Mouse (Mus musculus) heart, embryonic 11.5 days (tissue): ENCODE measurements around the gene Atp1a4. TPM values are rescaled to one million over a fixed set of nuclear protein-coding genes. Genes with fewer than 3 reads are reported as not detected.

Experiments
- ATAC-seq: fragments of 200-750 bp; cut with Nextera tagmentation; replicated peaks from 2 replicates; pipeline ENCODE4 v1.8.0; 2017; ENCODE audit warnings: moderate library complexity; ENCODE audit not compliant: insufficient number of reproducible peaks, low FRiP score, low TSS enrichment
- H3K27ac ChIP-seq: fragments of 300-500 bp; sonication (generic); 2 replicates; pipeline ENCODE4 v1.5.1; 2014; ENCODE audit warnings: mild to moderate bottlenecking, low read depth, low read length
- H3K27me3 ChIP-seq: fragments of 300-500 bp; sonication (generic); 2 replicates; pipeline ENCODE4 v1.6.1; 2014; ENCODE audit warnings: mild to moderate bottlenecking, low read length, mixed read lengths; ENCODE audit not compliant: control insufficient read depth, insufficient read depth
- H3K36me3 ChIP-seq: fragments of 300-500 bp; sonication (generic); 2 replicates; pipeline ENCODE4 v1.6.1; 2014; ENCODE audit warnings: mild to moderate bottlenecking, low read length, moderate library complexity, mixed read lengths; ENCODE audit not compliant: control insufficient read depth, insufficient read depth
- H3K4me1 ChIP-seq: fragments of 300-500 bp; sonication (generic); 2 replicates; pipeline ENCODE4 v1.6.1; 2014; ENCODE audit warnings: low read length; ENCODE audit not compliant: control insufficient read depth, insufficient read depth
- H3K4me2 ChIP-seq: fragments of 300-500 bp; sonication (generic); 2 replicates; pipeline ENCODE4 v1.6.1; 2014; ENCODE audit warnings: mild to moderate bottlenecking, moderate library complexity
- H3K4me3 ChIP-seq: fragments of 300-500 bp; sonication (generic); 2 replicates; pipeline ENCODE4 v1.5.1; 2014; ENCODE audit warnings: low read depth, low read length
- H3K9ac ChIP-seq: fragments of 300-500 bp; sonication (generic); 2 replicates; pipeline ENCODE4 v1.6.1; 2014; ENCODE audit warnings: mild to moderate bottlenecking, low read depth, low read length, moderate library complexity
- H3K9me3 ChIP-seq: fragments of 300-500 bp; sonication (generic); replicated peaks from 2 replicates; pipeline ENCODE4 v1.6.1; 2016; ENCODE audit warnings: low read length; ENCODE audit not compliant: control insufficient read depth
- WGBS: fragments of 180-500 bp; shearing (Covaris S2); extraction: QIAGEN DNeasy Blood & Tissue Kit; methylation state at CpG from one replicate; pipeline ENCODE4 v1.1.7; 2014; ENCODE audit not compliant: insufficient replicate concordance; 5-methylcytosine and 5-hydroxymethylcytosine counted together
- polyA plus RNA-seq: library from polyadenylated mRNA; unstranded; fragments of >200 nt; fragmentation: Nextera tagmentation; extraction: Ambion mirVana; gene quantifications from 2 replicates; pipeline ENCODE4 v1.2.1, GENCODE M21; 2014

Gene Atp1a4
- polyA plus RNA-seq, 1 experiment from 2014 or later = 0.31 TPM

GRCm38 (mm10) chr1:172289617-172289946, 31.4 kb upstream of the Atp1a4 start:
- Histone ChIP-seq H3K4me2 (no peak overlapping the region), H3K27me3 (no peaks in the 10 kb centered on the region), H3K9me3 (no peaks in the 10 kb centered on the region), H3K4me3 (no peak overlapping the region), H3K9ac (no peak overlapping the region), H3K36me3 (peaks cover 6% of the 10 kb centered on the region), H3K4me1 (no peaks in the 10 kb centered on the region), H3K27ac (no peak overlapping the region)
- WGBS = 73% methylated on average over 3 of the region's 3 CpGs
- ATAC-seq = no peak

DNA sequence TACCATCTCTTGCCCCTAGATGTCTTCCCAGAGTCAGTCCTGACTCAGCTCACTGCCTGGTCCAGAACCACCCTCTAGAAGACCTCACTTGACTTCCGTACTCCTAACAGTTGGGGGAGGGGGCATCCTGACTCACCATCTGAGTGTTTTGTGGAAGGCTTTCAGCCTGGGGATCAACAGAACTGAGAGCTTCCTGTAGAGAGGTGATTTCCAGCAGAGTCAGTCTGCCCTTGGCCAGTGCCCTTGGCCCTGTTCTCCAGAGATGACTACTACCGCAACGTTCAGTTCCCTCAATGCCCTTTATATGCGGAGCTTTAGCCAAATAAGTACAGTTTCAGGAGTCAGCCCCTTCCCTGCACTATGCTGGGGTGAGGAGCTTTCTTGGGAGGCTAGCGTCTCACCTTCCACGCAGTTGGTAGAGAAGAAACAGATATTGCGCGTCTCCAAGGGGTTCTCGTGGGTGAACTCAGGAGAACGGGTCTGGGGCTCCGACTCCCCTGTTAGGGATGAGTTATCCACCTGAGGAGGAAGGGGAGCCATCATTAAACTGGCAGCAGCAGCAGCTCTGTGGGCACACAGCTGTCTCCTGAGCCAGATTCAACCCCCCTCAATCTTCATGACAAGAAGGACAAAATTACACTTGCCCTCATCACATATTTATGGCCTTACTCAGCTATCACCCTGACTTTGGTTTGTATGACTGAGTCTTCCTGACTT, 30.8 kb upstream of the Atp1a4 start:
- Histone ChIP-seq H3K4me3 (no peak overlapping the region), H3K4me1 (no peaks in the 10 kb centered on the region), H3K4me2 (no peak overlapping the region), H3K27ac (no peak overlapping the region), H3K9ac (no peak overlapping the region), H3K27me3 (no peaks in the 10 kb centered on the region), H3K36me3 (peaks cover 6% of the 10 kb centered on the region), H3K9me3 (no peaks in the 10 kb centered on the region)
- WGBS = 87% methylated on average over 11 of the region's 11 CpGs
- ATAC-seq = no peak

DNA sequence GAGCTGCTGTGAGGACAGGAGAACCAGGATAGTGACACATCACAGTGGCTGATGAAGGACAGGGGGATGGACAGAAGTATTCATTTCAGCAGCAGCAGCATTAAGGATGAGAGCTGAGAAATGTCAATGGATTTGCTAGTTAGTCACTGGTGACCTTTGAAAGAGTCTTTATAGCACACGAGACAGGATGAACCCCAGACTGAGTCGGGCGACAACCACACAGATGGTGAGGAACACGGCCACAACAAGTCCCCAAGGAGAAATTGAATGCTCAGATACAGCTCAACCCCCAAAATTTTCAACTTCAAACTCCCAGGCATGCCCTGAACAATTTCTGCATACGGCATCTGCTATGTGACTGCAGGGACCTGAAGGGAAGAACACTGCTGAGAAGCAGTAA, 28.5 kb upstream of the Atp1a4 start:
- Histone ChIP-seq H3K9me3 (no peaks in the 10 kb centered on the region), H3K9ac (no peak overlapping the region), H3K27me3 (no peaks in the 10 kb centered on the region), H3K36me3 (peaks cover 6% of the 10 kb centered on the region), H3K27ac (no peak overlapping the region), H3K4me3 (no peak overlapping the region), H3K4me2 (no peak overlapping the region), H3K4me1 (no peaks in the 10 kb centered on the region)
- no peak for ATAC-seq
- 90% methylated on average over 5 of the region's 5 CpGs for WGBS

GRCm38 (mm10) chr1:172284221-172284620, 26.0 kb upstream of the Atp1a4 start:
- H3K27me3 ChIP-seq = no peaks in the 10 kb centered on the region
- no peaks in the 10 kb centered on the region for H3K9me3 ChIP-seq
- no peak overlapping the region for H3K9ac ChIP-seq
- H3K27ac ChIP-seq = no peak overlapping the region
- H3K36me3 ChIP-seq = peaks cover 6% of the 10 kb centered on the region
- WGBS = 77% methylated on average over 14 of the region's 14 CpGs
- no peaks in the 10 kb centered on the region for H3K4me1 ChIP-seq
- no peak for ATAC-seq
- no peak overlapping the region for H3K4me3 ChIP-seq
- no peak overlapping the region for H3K4me2 ChIP-seq

GRCm38 (mm10) chr1:172283073-172283472, 24.9 kb upstream of the Atp1a4 start:
- no peak overlapping the region for H3K4me2 ChIP-seq
- H3K9me3 ChIP-seq = no peaks in the 10 kb centered on the region
- H3K4me1 ChIP-seq = peaks cover 7% of the 10 kb centered on the region; the same call in 1 of the 2 replicates
- no peak overlapping the region for H3K27ac ChIP-seq
- H3K36me3 ChIP-seq = peaks cover 2% of the 10 kb centered on the region
- no peaks in the 10 kb centered on the region for H3K27me3 ChIP-seq
- no peak overlapping the region for H3K9ac ChIP-seq
- 88% methylated on average over 6 of the region's 6 CpGs for WGBS
- ATAC-seq = no peak
- H3K4me3 ChIP-seq = no peak overlapping the region

- H3K36me3 ChIP-seq = peaks cover 2% of the 10 kb centered on the region
- WGBS = 75% methylated on average over 10 of the region's 10 CpGs
Measured at GRCm38 (mm10) chr1:172281522-172282254, 23.5 kb upstream of the Atp1a4 start.

DNA sequence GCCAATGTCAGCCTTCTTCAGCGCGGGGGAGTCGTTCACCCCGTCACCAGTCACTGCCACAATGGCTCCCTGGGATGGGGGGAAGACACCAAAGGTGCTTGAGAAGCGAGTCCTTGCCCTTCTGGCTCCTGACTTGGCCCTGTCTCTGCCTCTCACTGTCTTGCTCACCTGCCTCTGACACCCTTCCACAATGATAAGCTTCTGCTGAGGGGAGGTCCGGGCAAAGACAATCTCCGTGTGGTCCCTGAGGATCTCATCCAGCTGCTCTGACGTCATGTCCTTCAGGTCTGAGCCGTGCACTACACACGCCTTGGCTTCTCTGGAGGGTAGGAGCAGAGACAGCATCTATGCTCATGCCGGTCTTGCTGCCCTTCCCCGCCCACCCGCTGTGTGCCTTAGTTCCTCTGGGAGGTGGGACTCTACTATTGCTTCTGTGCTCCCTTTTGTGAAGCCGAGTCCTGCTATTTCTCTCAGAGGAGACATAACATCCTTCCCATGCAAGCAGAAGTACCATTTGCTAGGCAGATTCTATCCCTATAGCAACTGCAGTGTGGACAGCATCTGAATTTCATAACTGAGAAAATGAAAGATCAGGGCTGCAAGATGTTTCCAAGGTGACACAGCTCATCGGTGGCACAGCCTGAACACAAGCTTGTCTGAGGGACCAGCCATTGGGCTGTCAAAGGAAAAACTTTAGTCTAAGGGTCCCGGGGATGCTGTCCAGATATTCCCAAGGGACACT, 21.7 kb upstream of the Atp1a4 start:
- Histone ChIP-seq H3K4me1 (peaks cover 7% of the 10 kb centered on the region; the same call in 1 of the 2 replicates), H3K36me3 (no peaks in the 10 kb centered on the region), H3K27ac (no peak overlapping the region), H3K9me3 (no peaks in the 10 kb centered on the region), H3K27me3 (no peaks in the 10 kb centered on the region), H3K4me2 (no peak overlapping the region), H3K4me3 (no peak overlapping the region), H3K9ac (no peak overlapping the region)
- no peak for ATAC-seq
- 70% methylated on average over 16 of the region's 16 CpGs for WGBS

More at GRCm38 (mm10) chr1:172281522-172282254, 23.5 kb upstream of the Atp1a4 start:
- peaks cover 7% of the 10 kb centered on the region; the same call in 1 of the 2 replicates for H3K4me1 ChIP-seq
- H3K27ac ChIP-seq = no peak overlapping the region
- no peak overlapping the region for H3K4me2 ChIP-seq
- H3K9ac ChIP-seq = no peak overlapping the region
- no peak for ATAC-seq
- H3K27me3 ChIP-seq = no peaks in the 10 kb centered on the region
- no peaks in the 10 kb centered on the region for H3K9me3 ChIP-seq
- H3K4me3 ChIP-seq = no peak overlapping the region

DNA sequence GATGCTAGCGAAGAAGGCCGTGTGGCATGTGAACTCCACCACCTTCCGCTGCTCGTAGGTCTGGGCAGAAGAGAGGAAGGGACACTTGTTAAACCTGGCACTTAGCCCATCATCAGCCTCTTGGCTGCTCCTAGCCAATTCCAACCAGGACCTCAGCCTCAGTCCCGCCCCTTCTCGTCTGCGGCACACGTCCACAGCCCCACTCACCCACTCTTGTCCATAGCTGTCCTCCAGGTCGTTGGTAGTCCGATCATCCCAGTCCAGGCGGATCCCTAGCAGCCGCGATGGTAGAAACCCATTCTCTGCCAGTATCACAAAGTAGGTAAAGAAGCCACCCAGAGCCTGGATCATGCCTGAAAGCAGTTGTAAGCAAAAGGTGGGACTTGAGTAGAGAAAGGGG, 20.1 kb upstream of the Atp1a4 start:
- 76% methylated on average over 13 of the region's 13 CpGs for WGBS
- H3K27me3 ChIP-seq = no peaks in the 10 kb centered on the region

More for the DNA sequence above, 20.1 kb upstream of the Atp1a4 start:
- Histone ChIP-seq H3K36me3 (no peaks in the 10 kb centered on the region), H3K4me1 (peaks cover 7% of the 10 kb centered on the region; the same call in 1 of the 2 replicates), H3K27ac (no peak overlapping the region), H3K4me3 (no peak overlapping the region), H3K9me3 (no peaks in the 10 kb centered on the region), H3K4me2 (no peak overlapping the region), H3K9ac (no peak overlapping the region)
- no peak for ATAC-seq
